Mouse (Mus musculus): ENCODE measurements around the gene Olfr584.

The Olfr584 gene

DNA sequence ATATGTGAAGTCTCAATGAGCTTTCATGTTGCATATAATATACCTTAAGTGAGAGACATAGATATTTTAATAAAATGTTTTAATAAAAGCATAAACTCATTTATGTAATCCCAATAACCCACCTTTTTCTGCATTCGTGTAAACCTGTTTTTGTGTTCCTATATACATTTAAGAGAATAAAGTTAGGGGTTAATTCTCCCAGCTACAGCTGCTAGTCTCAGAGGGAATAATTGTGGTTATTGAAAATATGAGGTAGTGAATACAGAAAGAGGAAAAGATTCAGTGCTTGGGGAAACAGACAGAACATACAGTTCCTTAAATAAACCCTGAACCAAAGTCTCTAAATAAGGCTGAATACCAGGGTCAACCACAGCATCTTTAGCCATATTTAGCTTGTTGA is at the start of gene Olfr584:
Gene Olfr584, plus strand, starts transcription at position 301 of the 400 bp plus-strand sequence.
- no peak for TF ChIP-seq GATA4 (IDR thresholded peaks at IDR 0.05; ENCODE audit: insufficient replicate concordance, low read length)

DNA sequence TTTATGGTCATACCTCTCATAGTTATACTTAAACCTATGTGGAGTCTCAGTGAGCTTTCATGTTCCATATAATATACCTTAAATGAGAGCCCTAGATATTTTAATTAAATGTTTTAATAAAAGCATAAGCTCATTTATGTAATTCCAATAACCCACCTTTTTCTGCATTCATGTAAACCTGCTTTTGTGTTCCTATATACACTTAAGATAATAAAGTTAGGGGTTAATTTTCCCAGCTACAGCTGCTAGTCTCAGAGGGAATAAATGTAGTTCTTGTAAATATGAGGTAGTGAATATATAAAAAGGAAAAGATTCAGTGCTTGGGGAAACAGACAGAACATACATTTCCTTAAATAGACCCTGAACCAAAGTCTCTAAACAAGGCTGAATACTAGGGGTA is 44.0 kb upstream of the Olfr584 start, which contains the start of gene Olfr582:
Gene Olfr582, plus strand, starts transcription at position 301 of the 400 bp plus-strand sequence.
- no peak for TF ChIP-seq GATA4 (IDR thresholded peaks at IDR 0.05; ENCODE audit: insufficient replicate concordance, low read length)

DNA sequence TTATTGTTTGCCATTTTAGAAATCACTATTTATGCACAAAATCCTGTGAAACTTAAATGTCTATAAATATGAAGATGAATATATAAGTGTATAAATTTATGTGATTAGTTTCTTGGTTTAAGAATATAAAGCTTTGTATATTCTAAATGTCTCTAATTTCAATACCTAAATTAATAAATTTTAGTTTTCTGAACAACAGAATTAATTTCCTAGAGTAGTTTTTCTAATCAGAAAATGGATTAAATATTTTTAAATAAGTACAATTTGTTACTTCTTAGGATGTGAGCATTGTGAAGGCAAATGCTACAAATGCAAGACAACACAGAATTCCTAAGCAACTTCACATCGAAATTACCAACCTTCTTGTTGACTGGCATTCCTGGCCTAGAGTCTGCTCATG is 30.7 kb upstream of the Olfr584 start, which contains the start of gene Olfr583:
Gene Olfr583, plus strand, starts transcription at position 301 of the 400 bp plus-strand sequence.
- no peak for TF ChIP-seq GATA4 (IDR thresholded peaks at IDR 0.05; ENCODE audit: insufficient replicate concordance, low read length)

DNA sequence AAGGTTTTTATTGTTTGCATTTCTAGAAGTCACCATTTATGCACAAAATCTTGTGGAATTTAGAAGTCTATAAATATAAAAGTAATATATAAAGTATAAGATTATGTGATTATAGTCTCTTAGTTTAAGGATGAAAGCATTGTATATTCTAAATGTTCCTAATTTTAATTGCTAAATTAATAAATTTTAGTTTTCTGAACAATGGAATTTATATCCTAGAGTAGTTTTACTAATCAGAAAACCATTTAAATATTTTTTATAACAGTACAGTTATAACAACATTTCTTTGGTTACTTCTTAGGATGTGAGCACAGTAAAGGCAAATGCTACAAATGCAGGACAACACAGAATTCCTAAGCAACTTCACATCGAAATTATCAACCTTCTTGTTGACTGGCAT is 15.7 kb downstream of the Olfr584 start, which contains the start of gene Olfr585:
Gene Olfr585, plus strand, starts transcription at position 301 of the 400 bp plus-strand sequence.
- TF ChIP-seq GATA4 (IDR thresholded peaks at IDR 0.05; ENCODE audit: insufficient replicate concordance, low read length), result no peak

DNA sequence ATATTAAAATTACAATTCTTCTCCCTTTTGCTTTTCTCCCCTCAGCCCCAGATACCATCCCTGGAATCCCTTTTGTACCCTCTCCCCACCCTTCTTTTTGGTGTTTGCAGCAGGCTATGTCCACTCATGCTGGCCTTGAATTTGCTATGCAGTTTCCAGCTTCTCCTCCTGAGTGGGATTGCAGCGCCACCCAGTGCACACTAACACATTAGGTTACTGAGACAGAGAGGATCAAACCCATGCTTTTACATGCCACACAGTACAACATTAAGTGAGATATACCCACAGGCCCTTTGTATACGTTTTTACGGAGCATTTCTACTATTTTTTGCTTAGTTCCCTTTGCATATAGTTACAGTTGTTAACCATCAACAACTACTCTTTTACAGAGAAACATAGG is 37.7 kb downstream of the Olfr584 start:
- no peak for TF ChIP-seq GATA4 (IDR thresholded peaks at IDR 0.05; ENCODE audit: insufficient replicate concordance, low read length)

DNA sequence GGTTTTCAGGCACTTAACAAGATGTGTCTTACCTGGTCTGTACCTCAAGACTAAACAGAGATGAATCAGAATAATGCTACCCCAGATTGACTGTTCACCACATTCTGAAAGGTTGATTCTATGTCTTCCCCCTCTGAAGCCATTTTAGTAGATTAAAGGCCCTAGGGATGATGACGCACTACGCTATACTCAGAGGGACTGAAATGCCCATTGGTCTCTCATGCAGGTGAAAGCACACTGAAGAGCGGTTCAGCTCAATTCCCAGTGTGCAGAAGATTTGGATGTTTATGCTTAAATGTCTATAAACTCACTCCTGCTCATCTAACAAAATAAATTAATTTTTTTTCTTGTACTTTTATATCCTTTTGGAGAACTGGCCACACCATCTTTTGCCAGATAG is 43.9 kb downstream of the Olfr584 start, which contains the start of gene Olfr586:
Gene Olfr586, minus strand, starts transcription at position 101 of the 400 bp plus-strand sequence.
- TF ChIP-seq GATA4 (IDR thresholded peaks at IDR 0.05; ENCODE audit: insufficient replicate concordance, low read length), result no peak

Data from liver, adult (tissue).